Mouse (Mus musculus) CH12.LX (cell line): Measurements from ENCODE around the gene Zhx3. TPM values are rescaled to one million over a fixed set of nuclear protein-coding genes. Genes with fewer than 3 reads are reported as not detected.

Source experiments
- DNase-seq: peaks from one replicate; pipeline ENCODE4 v3.0.0-alpha.2; 2013; ENCODE audit errors: extremely low read depth
- H3K27ac ChIP-seq: 2 replicates; pipeline ENCODE4 v1.5.1; 2012; ENCODE audit warnings: low read depth, mild to moderate bottlenecking, control low read depth, moderate library complexity; ENCODE audit not compliant: insufficient read depth
- H3K27me3 ChIP-seq: replicated peaks from 2 replicates; pipeline ENCODE3; 2012; ENCODE audit warnings: inconsistent platforms
- H3K36me3 ChIP-seq, 2 experiments: replicated peaks in 1 of 2; 2 replicates each; pipeline versions ENCODE3 to v1.6.1; 2012; ENCODE audit warnings: inconsistent platforms in 1 of 2, low read length in 1 of 2, mild to moderate bottlenecking in 1 of 2, mixed read lengths in 1 of 2, moderate library complexity in 1 of 2; ENCODE audit not compliant: control insufficient read depth in 1 of 2, insufficient read depth in 1 of 2
- H3K4me1 ChIP-seq, 2 experiments: 2 replicates each; pipeline ENCODE4 v1.6.1; 2012; ENCODE audit warnings: inconsistent platforms in 1 of 2, moderate library complexity in 1 of 2; ENCODE audit not compliant: insufficient read depth in 2 of 2, control insufficient read depth in 1 of 2
- H3K4me2 ChIP-seq: 2 replicates; pipeline ENCODE4 v1.6.1; 2012; ENCODE audit warnings: low read depth, mild to moderate bottlenecking, control low read depth; ENCODE audit not compliant: poor library complexity, insufficient read depth, severe bottlenecking
- H3K4me3 ChIP-seq, 3 experiments: fragments of 150-350 bp in 1 of 3; sonication (generic) in 1 of 3; replicated peaks in 1 of 3; 2 replicates each; pipeline versions ENCODE3 to v1.5.1; 2011 to 2012; ENCODE audit warnings: low read depth in 2 of 3, low read length in 2 of 3, mild to moderate bottlenecking in 2 of 3, moderate library complexity in 2 of 3, control low read depth in 1 of 3, improper control_type of control experiment in 1 of 3, inconsistent platforms in 1 of 3, mixed read lengths in 1 of 3; ENCODE audit not compliant: poor library complexity in 1 of 3
- H3K79me2 ChIP-seq: replicated peaks from 2 replicates; pipeline ENCODE4 v1.6.1; 2012; ENCODE audit warnings: mild to moderate bottlenecking, moderate library complexity; ENCODE audit not compliant: control insufficient read depth, poor library complexity, insufficient read depth, severe bottlenecking; ENCODE audit errors: extremely low read depth
- H3K9ac ChIP-seq: 2 replicates; pipeline ENCODE4 v1.6.1; 2012; ENCODE audit warnings: low read depth, mild to moderate bottlenecking, control low read depth, moderate library complexity; ENCODE audit not compliant: insufficient read depth
- H3K9me3 ChIP-seq: replicated peaks from 2 replicates; pipeline ENCODE3; 2012; ENCODE audit warnings: low read length, inconsistent platforms, mixed read lengths
- BHLHE40 ChIP-seq: IDR thresholded peaks from 2 replicates; pipeline ENCODE4 v1.6.1; 2011; ENCODE audit warnings: mild to moderate bottlenecking, low read depth, low read length, improper control_type of control experiment
- CTCF ChIP-seq, 2 experiments: IDR thresholded peaks in 1 of 2; conservative IDR thresholded peaks in 1 of 2; 2 replicates each; pipeline ENCODE4 v1.5.1; 2011 to 2012; ENCODE audit warnings: low read depth in 2 of 2, low read length in 2 of 2, improper control_type of control experiment in 1 of 2, inconsistent platforms in 1 of 2, mild to moderate bottlenecking in 1 of 2, moderate library complexity in 1 of 2
- E2F4 ChIP-seq: IDR thresholded peaks from 2 replicates; pipeline ENCODE4 v1.6.1; 2011; ENCODE audit warnings: low read depth, low read length, improper control_type of control experiment; ENCODE audit not compliant: insufficient replicate concordance
- ELF1 ChIP-seq: IDR thresholded peaks from 2 replicates; pipeline ENCODE4 v1.6.1; 2014; ENCODE audit warnings: low read depth, mild to moderate bottlenecking, inconsistent platforms, low read length, improper control_type of control experiment
- ETS1 ChIP-seq: conservative IDR thresholded peaks from 2 replicates; pipeline ENCODE4 v1.6.1; 2012; ENCODE audit warnings: low read depth, mild to moderate bottlenecking, inconsistent platforms, low read length, improper control_type of control experiment, moderate library complexity
- GABPA ChIP-seq: IDR thresholded peaks from 2 replicates; pipeline ENCODE4 v1.6.1; 2012; ENCODE audit warnings: low read depth, low read length, improper control_type of control experiment, inconsistent platforms; ENCODE audit not compliant: insufficient replicate concordance
- HCFC1 ChIP-seq: IDR thresholded peaks from 2 replicates; pipeline ENCODE4 v1.6.1; 2012; ENCODE audit warnings: low read depth, mild to moderate bottlenecking, inconsistent platforms, low read length, improper control_type of control experiment
- JUN ChIP-seq: IDR thresholded peaks from 2 replicates; pipeline ENCODE4 v1.6.1; 2011; ENCODE audit warnings: low read depth, mild to moderate bottlenecking, low read length, improper control_type of control experiment, moderate library complexity; ENCODE audit not compliant: insufficient read depth
- KAT2A ChIP-seq: IDR thresholded peaks from 2 replicates; pipeline ENCODE4 v1.6.1; 2012; ENCODE audit warnings: low read length, improper control_type of control experiment, inconsistent platforms; ENCODE audit not compliant: insufficient replicate concordance
- MAFK ChIP-seq: IDR thresholded peaks from 2 replicates; pipeline ENCODE4 v1.6.1; 2011; ENCODE audit warnings: low read length, improper control_type of control experiment; ENCODE audit not compliant: insufficient replicate concordance
- MAZ ChIP-seq: IDR thresholded peaks from 2 replicates; pipeline ENCODE4 v1.6.1; 2012; ENCODE audit warnings: low read depth, mild to moderate bottlenecking, inconsistent platforms, low read length, improper control_type of control experiment, moderate library complexity
- MEF2A ChIP-seq: IDR thresholded peaks from 2 replicates; pipeline ENCODE4 v1.6.1; 2014; ENCODE audit warnings: low read depth, mild to moderate bottlenecking, inconsistent platforms, low read length, improper control_type of control experiment, borderline replicate concordance
- NELFE ChIP-seq: IDR thresholded peaks from 2 replicates; pipeline ENCODE4 v1.6.1; 2011; ENCODE audit warnings: low read depth, low read length, improper control_type of control experiment
- NRF1 ChIP-seq: IDR thresholded peaks from 2 replicates; pipeline ENCODE4 v1.6.1; 2014; ENCODE audit warnings: low read depth, mild to moderate bottlenecking, inconsistent platforms, low read length, improper control_type of control experiment, moderate library complexity
- PAX5 ChIP-seq: IDR thresholded peaks from 2 replicates; pipeline ENCODE4 v1.6.1; 2012; ENCODE audit warnings: low read length, inconsistent platforms, mixed read lengths
- POLR2A ChIP-seq: IDR thresholded peaks from 2 replicates; pipeline ENCODE4 v1.6.1; 2011; ENCODE audit warnings: low read depth, mild to moderate bottlenecking, improper control_type of control experiment, low read length
- RAD21 ChIP-seq: IDR thresholded peaks from 2 replicates; pipeline ENCODE4 v1.6.1; 2011; ENCODE audit warnings: low read depth, mild to moderate bottlenecking, low read length, improper control_type of control experiment, moderate library complexity
- SIN3A ChIP-seq: IDR thresholded peaks from 2 replicates; pipeline ENCODE4 v1.6.1; 2012; ENCODE audit warnings: low read length, improper control_type of control experiment, inconsistent platforms
- SMC3 ChIP-seq: IDR thresholded peaks from 2 replicates; pipeline ENCODE4 v1.6.1; 2011; ENCODE audit warnings: low read depth, low read length, improper control_type of control experiment
- TCF12 ChIP-seq: IDR thresholded peaks from 2 replicates; pipeline ENCODE4 v1.6.1; 2014; ENCODE audit warnings: low read depth, mild to moderate bottlenecking, inconsistent platforms, low read length, improper control_type of control experiment
- USF1 ChIP-seq: IDR thresholded peaks from 2 replicates; pipeline ENCODE4 v1.6.1; 2014; ENCODE audit warnings: low read depth, mild to moderate bottlenecking, inconsistent platforms, low read length, improper control_type of control experiment
- ZC3H11A ChIP-seq: IDR thresholded peaks from 2 replicates; pipeline ENCODE4 v1.6.1; 2012; ENCODE audit warnings: low read depth, mild to moderate bottlenecking, inconsistent platforms, low read length, improper control_type of control experiment
- ZKSCAN1 ChIP-seq: IDR thresholded peaks from 2 replicates; pipeline ENCODE4 v1.6.1; 2012; ENCODE audit warnings: low read depth, inconsistent platforms, low read length, improper control_type of control experiment, borderline replicate concordance
- ZMIZ1 ChIP-seq: IDR thresholded peaks from 2 replicates; pipeline ENCODE4 v1.6.1; 2012; ENCODE audit warnings: low read depth, mild to moderate bottlenecking, inconsistent platforms, low read length, improper control_type of control experiment
- dilution Hi-C: fragments of 300-500 bp; cut with MboI; formaldehyde crosslinking; loops from 2 replicates; pipeline ENCODE4 v1.14.3; 2020; ENCODE audit warnings: low sequenced_read_pairs; ENCODE audit not compliant: extremely low pct_unique_long_range_greater_than_20kb, extremely low pct_ligation_motif_present
- in situ Hi-C: fragments of 300-500 bp; cut with MboI; formaldehyde crosslinking; loops from 3 replicates; pipeline ENCODE4 v1.14.3; 2019; ENCODE audit warnings: low sequenced_read_pairs, low pct_ligation_motif_present, low pct_unique_long_range_greater_than_20kb, mixed read lengths
- polyA plus RNA-seq: library from polyadenylated mRNA; unstranded; fragments of >175 nt; gene quantifications from 2 replicates; pipeline ENCODE4 v1.2.1, GENCODE M21; 2012; ENCODE audit warnings: low read depth; ENCODE audit not compliant: insufficient read length
- total RNA-seq, 2 experiments: library from RNA; depleted of rRNA; stranded (reverse); fragments of 300-350 nt in 1 of 2; fragments of >200 nt in 1 of 2; gene quantifications; 2 replicates each; pipeline ENCODE4 v1.2.3; 2012 to 2014

Gene Zhx3
- total and polyA plus RNA-seq, 3 experiments = 1.3 to 4.2 (median 2.6) TPM

DNA sequence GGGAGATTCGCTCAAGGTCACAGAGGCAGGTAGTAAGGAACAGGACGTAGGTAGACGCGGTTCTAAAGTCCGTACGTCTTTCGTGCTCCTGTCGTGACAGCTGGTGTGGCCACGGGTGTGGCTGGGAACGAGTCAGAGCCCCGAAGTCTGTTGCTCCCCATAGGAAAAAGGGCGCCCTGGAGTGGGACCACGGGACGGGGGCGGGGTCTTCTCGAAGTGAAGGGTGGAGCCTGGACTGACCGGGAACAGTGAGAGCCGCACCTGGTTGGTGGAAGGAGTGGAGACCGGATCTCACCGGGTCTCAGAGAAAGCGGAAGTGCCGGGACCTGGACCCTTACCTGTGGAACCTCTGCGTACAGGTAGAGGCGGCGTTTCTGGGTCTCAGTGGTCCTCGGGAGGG is 15.1 kb upstream of the Zhx3 start:
- no peaks in the 10 kb centered on the region for H3K4me1 ChIP-seq
- DNase-seq = no peak
- dilution Hi-C loops = no loop called here
- H3K27ac ChIP-seq = no peak overlapping the region
- no peaks in the 10 kb centered on the region for H3K79me2 ChIP-seq
- in situ Hi-C loops = loop anchor here (10.0 kb wide), 1 partner anchor 173 kb away; no protein-coding TSS in a partner anchor
- H3K4me2 ChIP-seq = peak overlapping the region; percentile 79
- H3K36me3 ChIP-seq = no peaks in the 10 kb centered on the region
- no peaks in the 10 kb centered on the region for H3K9me3 ChIP-seq
- peak overlapping the region in 2 of 3 experiments; percentile 19 to 60 for H3K4me3 ChIP-seq
- H3K9ac ChIP-seq = no peak overlapping the region; the same call in 1 of the 2 replicates
- no peak for TF ChIP-seq SMC3
- TF ChIP-seq ELF1 = peak; percentile 64
- peaks cover 1% of the 10 kb centered on the region for H3K27me3 ChIP-seq

GRCm38 (mm10) chr2:160887284-160887683 is 14.5 kb upstream of the Zhx3 start:
- peak overlapping the region; percentile 79 for H3K4me2 ChIP-seq
- H3K9me3 ChIP-seq = no peaks in the 10 kb centered on the region
- peak overlapping the region in 1 of 3 experiments; percentile 60 for H3K4me3 ChIP-seq
- peaks cover 1% of the 10 kb centered on the region for H3K27me3 ChIP-seq
- DNase-seq = peak; percentile 41
- no peak overlapping the region for H3K9ac ChIP-seq
- H3K27ac ChIP-seq = no peak overlapping the region
- no peaks in the 10 kb centered on the region for H3K79me2 ChIP-seq
- H3K4me1 ChIP-seq = no peaks in the 10 kb centered on the region
- H3K36me3 ChIP-seq = no peaks in the 10 kb centered on the region
- TF ChIP-seq ZC3H11A = 0 out of 2 replicates have a peak, but pooled peaks have one; percentile 4
- no peak for TF ChIP-seq KAT2A
- peak; percentile 46 to 91; a peak in 3 of 4 replicates for TF ChIP-seq CTCF (conservative IDR thresholded peaks at IDR 0.05 in 1 of 2, IDR thresholded peaks at IDR 0.05 in 1 of 2; ENCODE audit: low read depth in 2 of 2, low read length in 2 of 2)
- TF ChIP-seq RAD21 = peak; percentile 90
- TF ChIP-seq ETS1 = no peak
- TF ChIP-seq MEF2A = peak; percentile 40; the same call in 1 of the 2 replicates
- TF ChIP-seq NELFE = no peak; the same call in 1 of the 2 replicates
- peak; percentile 79 for TF ChIP-seq SMC3
- in situ Hi-C loops = loop anchor here (10.0 kb wide), 1 partner anchor 172 kb away; no protein-coding TSS in a partner anchor
- dilution Hi-C loops = no loop called here

DNA sequence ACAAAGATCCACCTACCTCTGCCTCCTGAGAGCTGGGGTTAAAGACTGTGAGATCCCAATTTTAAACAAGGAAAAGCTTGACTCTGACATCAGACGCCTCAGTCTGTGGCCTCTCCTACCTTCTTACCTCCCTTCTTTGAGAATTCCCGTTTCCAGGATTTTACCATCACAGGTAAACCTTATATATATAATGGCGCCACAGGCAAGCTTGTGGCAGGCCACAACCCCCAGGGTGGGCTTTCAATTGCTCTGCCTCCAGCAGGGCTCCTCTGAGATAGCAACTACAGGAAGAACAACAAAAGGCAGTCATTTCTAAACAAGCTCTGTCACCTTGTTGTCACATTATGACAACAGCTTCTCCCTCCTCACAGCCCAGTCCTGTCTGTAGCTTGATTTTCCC is 13.4 kb upstream of the Zhx3 start:
- H3K27ac ChIP-seq = no peak overlapping the region
- H3K9me3 ChIP-seq = no peaks in the 10 kb centered on the region
- H3K27me3 ChIP-seq = peaks cover 1% of the 10 kb centered on the region
- no peak for DNase-seq
- dilution Hi-C loops (no loop called here), in situ Hi-C loops (loop anchor here (10.0 kb wide), 1 partner anchor 171 kb away; no protein-coding TSS in a partner anchor)
- H3K9ac ChIP-seq = no peak overlapping the region
- H3K4me1 ChIP-seq = peaks cover 0 to 7% of the 10 kb centered on the region in 2 experiments; a peak in 2 of 4 replicates
- TF ChIP-seq TCF12 (no peak), RAD21 (no peak), ZKSCAN1 (no peak), GABPA (no peak), SIN3A (no peak), CTCF (conservative IDR thresholded peaks at IDR 0.05 in 1 of 2, IDR thresholded peaks at IDR 0.05 in 1 of 2; ENCODE audit: low read depth in 2 of 2, low read length in 2 of 2) (no peak), NRF1 (no peak), MAFK (no peak), JUN (no peak), POLR2A (no peak), ELF1 (no peak), USF1 (no peak), KAT2A (no peak), HCFC1 (no peak), ZMIZ1 (no peak), PAX5 (no peak), E2F4 (no peak), BHLHE40 (no peak), MAZ (no peak)
- H3K4me3 ChIP-seq = no peak overlapping the region
- no peaks in the 10 kb centered on the region for H3K36me3 ChIP-seq
- no peak overlapping the region for H3K4me2 ChIP-seq
- no peaks in the 10 kb centered on the region for H3K79me2 ChIP-seq
